Mouse (Mus musculus) hindbrain, embryonic 11.5 days (tissue): ENCODE measurements around the gene Letmd1. TPM values are rescaled to one million over a fixed set of nuclear protein-coding genes. Genes with fewer than 3 reads are reported as not detected.
"Not testable (repeated sequence)": the region's sequence is repeated elsewhere in the genome, so short reads cannot be mapped to it uniquely, and the experiment has no call there.

ENCODE experiments used
- ATAC-seq: fragments of 200-750 bp; cut with Nextera tagmentation; 2 replicates; pipeline ENCODE4 v1.8.0; 2017; ENCODE audit warnings: mild to moderate bottlenecking, moderate TSS enrichment, moderate library complexity; ENCODE audit not compliant: low FRiP score
- DNase-seq: peaks from one replicate; pipeline ENCODE4 v3.0.0-alpha.2; 2015; ENCODE audit warnings: low spot score
- H3K27ac ChIP-seq: fragments of 300-500 bp; sonication (generic); 2 replicates; pipeline ENCODE4 v1.5.1; 2014; ENCODE audit warnings: mild to moderate bottlenecking, low read depth, low read length
- H3K27me3 ChIP-seq: fragments of 300-500 bp; sonication (generic); 2 replicates; pipeline ENCODE4 v1.6.1; 2014; ENCODE audit warnings: mild to moderate bottlenecking, low read length, moderate library complexity, mixed read lengths; ENCODE audit not compliant: control insufficient read depth, insufficient read depth
- H3K36me3 ChIP-seq: fragments of 300-500 bp; sonication (generic); 2 replicates; pipeline ENCODE4 v1.6.1; 2014; ENCODE audit warnings: mild to moderate bottlenecking, low read length, moderate library complexity, mixed read lengths; ENCODE audit not compliant: control insufficient read depth, insufficient read depth
- H3K4me1 ChIP-seq: fragments of 300-500 bp; sonication (generic); replicated peaks from 2 replicates; pipeline ENCODE4 v1.6.1; 2014; ENCODE audit warnings: low read length, mixed read lengths; ENCODE audit not compliant: control insufficient read depth, insufficient read depth
- H3K4me2 ChIP-seq: fragments of 300-500 bp; sonication (generic); replicated peaks from 2 replicates; pipeline ENCODE4 v1.6.1; 2014; ENCODE audit warnings: mild to moderate bottlenecking, low read depth, low read length
- H3K4me3 ChIP-seq: fragments of 300-500 bp; sonication (generic); 2 replicates; pipeline ENCODE4 v1.5.1; 2014; ENCODE audit warnings: low read depth, low read length
- H3K9ac ChIP-seq: fragments of 300-500 bp; sonication (generic); 2 replicates; pipeline ENCODE4 v1.6.1; 2014; ENCODE audit warnings: low read depth, low read length
- H3K9me3 ChIP-seq: fragments of 300-500 bp; sonication (generic); 2 replicates; pipeline ENCODE4 v1.6.1; 2016; ENCODE audit warnings: low read length; ENCODE audit not compliant: control insufficient read depth
- WGBS: fragments of 180-500 bp; shearing (Covaris S2); extraction: QIAGEN DNeasy Blood & Tissue Kit; methylation state at CpG from one replicate; pipeline ENCODE4 v1.1.7; 2014; 5-methylcytosine and 5-hydroxymethylcytosine counted together
- polyA plus RNA-seq: library from polyadenylated mRNA; unstranded; fragments of >200 nt; fragmentation: Nextera tagmentation; extraction: Ambion mirVana; gene quantifications from 2 replicates; pipeline ENCODE4 v1.2.1, GENCODE M21; 2014

Gene Letmd1
- polyA plus RNA-seq, 1 experiment from 2014 or later: 48.6 TPM

GRCm38 (mm10) chr15:100499506-100499905 lies 30.7 kb downstream of the Letmd1 start:
- H3K4me3 ChIP-seq, H3K27me3 ChIP-seq, H3K9me3 ChIP-seq, H3K4me2 ChIP-seq, ATAC-seq, DNase-seq, H3K4me1 ChIP-seq, H3K9ac ChIP-seq, H3K27ac ChIP-seq, H3K36me3 ChIP-seq: not testable (repeated sequence)
- WGBS: 95% methylated on average over 8 of the region's 8 CpGs

- Histone ChIP-seq H3K9ac (no peak overlapping the region), H3K4me3 (no peak overlapping the region), H3K36me3 (peaks cover 18% of the 10 kb centered on the region), H3K4me1 (no peaks in the 10 kb centered on the region), H3K9me3 (no peaks in the 10 kb centered on the region), H3K27me3 (no peaks in the 10 kb centered on the region), H3K4me2 (no peak overlapping the region), H3K27ac (no peak overlapping the region)
- DNase-seq (no peak), ATAC-seq (no peak)
- WGBS: 92% methylated on average over 13 of the region's 13 CpGs
These were observed 39.8 kb downstream of the Letmd1 start for GRCm38 (mm10) chr15:100508454-100509167.

DNA sequence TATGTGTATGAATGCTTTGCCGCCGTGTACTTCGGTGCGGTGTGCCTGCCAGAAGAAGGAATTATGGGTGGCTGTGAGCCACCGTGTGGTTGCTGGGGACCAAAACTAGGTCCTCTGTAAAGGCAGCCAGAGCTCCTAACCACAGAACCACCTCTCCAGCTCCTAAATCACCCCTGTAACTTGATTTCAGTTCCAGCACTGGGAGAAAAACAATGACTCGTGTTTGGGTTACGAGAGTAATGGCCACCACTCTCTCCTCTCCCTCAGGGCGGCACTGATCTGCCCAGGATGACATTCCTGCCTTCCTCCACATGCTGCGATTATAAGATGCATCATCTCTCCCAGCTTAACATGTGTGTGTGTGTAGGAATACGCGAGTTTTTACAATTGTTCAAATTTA lies 41.2 kb downstream of the Letmd1 start:
- DNase-seq (no peak), ATAC-seq (no peak)
- Histone ChIP-seq H3K9ac (no peak overlapping the region), H3K4me2 (no peak overlapping the region), H3K36me3 (peaks cover 18% of the 10 kb centered on the region), H3K4me3 (no peak overlapping the region), H3K9me3 (no peaks in the 10 kb centered on the region), H3K4me1 (no peaks in the 10 kb centered on the region), H3K27me3 (no peaks in the 10 kb centered on the region), H3K27ac (no peak overlapping the region)
- WGBS: 94% methylated on average over 11 of the region's 11 CpGs

- ATAC-seq (no peak), DNase-seq (no peak)
- H3K9me3 ChIP-seq: no peaks in the 10 kb centered on the region
- WGBS: 94% methylated on average over 4 of the region's 4 CpGs
- no peak overlapping the region for H3K9ac ChIP-seq
- H3K36me3 ChIP-seq: peaks cover 20% of the 10 kb centered on the region
- no peak overlapping the region for H3K4me3 ChIP-seq
- H3K4me2 ChIP-seq: no peak overlapping the region
- no peak overlapping the region for H3K27ac ChIP-seq
- no peaks in the 10 kb centered on the region for H3K27me3 ChIP-seq
- no peaks in the 10 kb centered on the region for H3K4me1 ChIP-seq
These were observed 44.6 kb downstream of the Letmd1 start for GRCm38 (mm10) chr15:100513387-100513786.

- Histone ChIP-seq H3K4me3 (no peak overlapping the region), H3K27me3 (no peaks in the 10 kb centered on the region), H3K36me3 (peaks cover 16% of the 10 kb centered on the region), H3K4me1 (no peaks in the 10 kb centered on the region), H3K27ac (no peak overlapping the region), H3K9ac (no peak overlapping the region), H3K4me2 (no peak overlapping the region), H3K9me3 (no peaks in the 10 kb centered on the region)
- 89% methylated on average over 2 of the region's 2 CpGs for WGBS
- DNase-seq: no peak
- ATAC-seq: no peak
These were observed 46.3 kb downstream of the Letmd1 start for GRCm38 (mm10) chr15:100515121-100515520.

- H3K36me3 ChIP-seq: 0 out of 2 replicates have a peak, but pooled peaks cover 4% of the 10 kb centered on the region
- no peak overlapping the region for H3K9ac ChIP-seq
- no peak overlapping the region for H3K4me3 ChIP-seq
- no peaks in the 10 kb centered on the region for H3K9me3 ChIP-seq
- no peak overlapping the region for H3K4me2 ChIP-seq
- no peak overlapping the region for H3K27ac ChIP-seq
- WGBS: 95% methylated on average over 14 of the region's 14 CpGs
- no peak for ATAC-seq
- no peak for DNase-seq
- no peaks in the 10 kb centered on the region for H3K4me1 ChIP-seq
- H3K27me3 ChIP-seq: no peaks in the 10 kb centered on the region
These were observed 51.5 kb downstream of the Letmd1 start for GRCm38 (mm10) chr15:100520306-100520705.

GRCm38 (mm10) chr15:100525405-100525804 lies 56.6 kb downstream of the Letmd1 start:
- Histone ChIP-seq H3K27me3 (no peaks in the 10 kb centered on the region), H3K9me3 (no peaks in the 10 kb centered on the region), H3K9ac (no peak overlapping the region), H3K4me2 (no peak overlapping the region), H3K4me1 (no peaks in the 10 kb centered on the region), H3K36me3 (0 out of 2 replicates have a peak, but pooled peaks cover 2% of the 10 kb centered on the region), H3K4me3 (no peak overlapping the region), H3K27ac (no peak overlapping the region)
- 92% methylated on average over 14 of the region's 14 CpGs for WGBS
- DNase-seq (no peak), ATAC-seq (no peak)

DNA sequence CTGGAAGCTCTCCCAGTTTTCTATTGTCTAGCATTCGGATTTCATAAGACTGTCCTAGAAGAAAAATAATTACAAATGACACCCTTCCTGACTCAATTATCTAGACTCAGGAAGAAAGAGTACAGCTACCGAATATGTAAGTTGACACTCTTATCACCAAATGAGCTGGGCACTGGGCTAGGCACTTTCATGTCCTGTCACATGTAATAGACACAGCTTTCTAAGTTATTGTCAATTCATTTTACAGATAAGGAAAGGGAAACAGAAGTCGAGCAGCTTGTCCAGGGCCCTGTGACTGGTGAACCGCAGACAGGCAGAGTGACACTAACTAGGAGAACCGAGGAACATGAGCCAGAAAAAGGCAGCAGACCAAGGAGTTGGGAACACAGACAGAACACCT lies 59.1 kb downstream of the Letmd1 start:
- Histone ChIP-seq H3K27ac (no peak overlapping the region), H3K36me3 (0 out of 2 replicates have a peak, but pooled peaks cover 2% of the 10 kb centered on the region), H3K4me2 (no peak overlapping the region), H3K9me3 (no peaks in the 10 kb centered on the region), H3K4me1 (no peaks in the 10 kb centered on the region), H3K27me3 (no peaks in the 10 kb centered on the region), H3K4me3 (no peak overlapping the region), H3K9ac (no peak overlapping the region)
- WGBS: 90% methylated on average over 5 of the region's 5 CpGs
- DNase-seq (no peak), ATAC-seq (no peak)
